Mouse (Mus musculus): Measurements from ENCODE around the gene Rgl2. TPM values are rescaled to one million over a fixed set of nuclear protein-coding genes. Genes with fewer than 3 reads are reported as not detected.

Rgl2 gene
- total RNA-seq, 1 experiment from 2014 or later, result 53.2 TPM

DNA sequence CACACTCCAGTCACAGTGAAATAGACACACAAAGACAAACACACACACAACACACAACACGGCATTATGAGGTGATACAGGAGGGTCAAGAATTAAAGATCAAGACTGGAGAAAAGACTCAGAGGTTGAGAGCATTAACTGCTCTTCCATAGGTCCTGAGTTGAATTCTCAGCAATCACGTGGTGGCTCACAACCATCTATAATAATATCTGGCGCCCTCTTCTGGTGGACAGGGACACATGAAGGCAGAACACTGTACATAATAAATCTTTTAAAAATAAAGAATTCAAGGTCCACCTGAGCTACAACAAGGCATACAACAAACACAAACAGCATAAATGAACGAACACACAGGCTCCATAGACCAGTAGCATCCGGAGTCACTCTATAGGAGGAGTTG is 39.6 kb downstream of the Rgl2 start:
- DNase-seq, result peak; percentile 62

DNA sequence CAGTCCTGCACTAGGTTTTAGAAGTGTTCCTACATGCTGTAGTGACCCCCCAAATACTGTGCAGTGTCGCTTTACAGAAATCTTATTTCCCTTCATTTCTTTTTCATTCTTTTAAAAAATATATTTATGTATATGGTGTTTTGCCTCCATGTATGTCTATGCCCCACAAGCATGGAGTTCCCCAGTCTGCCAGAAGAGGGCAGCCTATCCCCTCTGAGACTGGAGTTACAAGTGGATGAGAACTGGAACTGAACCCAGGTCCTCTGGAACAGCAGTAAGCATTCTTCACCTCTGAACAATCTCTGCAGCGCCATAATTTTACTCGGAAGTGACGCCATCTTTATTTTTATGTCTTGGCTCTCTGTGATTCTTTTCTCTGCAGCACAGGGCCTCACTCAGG is 40.1 kb downstream of the Rgl2 start:
- no peak for DNase-seq

DNA sequence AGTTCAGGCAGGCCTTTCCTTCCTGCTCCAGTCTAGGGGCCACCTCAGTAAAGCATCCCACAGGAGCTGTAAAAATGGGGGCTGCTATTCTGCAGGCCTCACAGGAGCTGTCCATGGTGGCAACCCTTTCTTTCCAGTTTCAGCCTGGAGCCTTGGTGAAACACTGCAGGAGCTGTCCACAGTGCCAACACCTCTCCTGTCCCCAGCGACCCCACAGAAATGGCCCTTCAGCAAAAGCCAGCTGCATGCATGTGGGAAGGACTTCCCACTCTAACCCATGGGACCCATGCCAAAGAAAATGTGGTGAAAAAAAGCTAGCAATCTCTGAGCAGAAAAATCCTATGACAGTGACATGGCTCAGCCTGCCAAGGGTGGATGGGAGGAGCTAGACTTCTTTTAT is 43.3 kb downstream of the Rgl2 start:
- DNase-seq, result peak; percentile 52

DNA sequence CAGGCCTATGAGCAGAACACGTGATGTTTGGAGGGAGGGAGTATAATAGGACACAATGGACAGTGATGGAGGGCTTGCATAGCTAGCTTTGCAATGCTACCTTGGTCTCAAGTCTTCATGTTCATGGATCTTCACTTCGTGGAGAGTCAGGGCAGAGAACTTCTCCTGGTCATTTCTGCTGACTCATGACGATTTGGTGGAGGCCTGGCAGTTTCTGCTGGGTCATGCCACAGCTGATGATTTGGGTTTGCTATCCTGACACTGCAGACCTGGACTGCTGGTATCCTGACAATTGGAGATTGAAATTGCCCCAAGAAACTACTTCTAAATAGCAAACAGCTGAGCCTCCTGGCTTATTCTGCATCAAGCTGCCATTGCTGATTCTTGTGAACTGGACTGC is 44.2 kb downstream of the Rgl2 start:
- DNase-seq, result no peak

DNA sequence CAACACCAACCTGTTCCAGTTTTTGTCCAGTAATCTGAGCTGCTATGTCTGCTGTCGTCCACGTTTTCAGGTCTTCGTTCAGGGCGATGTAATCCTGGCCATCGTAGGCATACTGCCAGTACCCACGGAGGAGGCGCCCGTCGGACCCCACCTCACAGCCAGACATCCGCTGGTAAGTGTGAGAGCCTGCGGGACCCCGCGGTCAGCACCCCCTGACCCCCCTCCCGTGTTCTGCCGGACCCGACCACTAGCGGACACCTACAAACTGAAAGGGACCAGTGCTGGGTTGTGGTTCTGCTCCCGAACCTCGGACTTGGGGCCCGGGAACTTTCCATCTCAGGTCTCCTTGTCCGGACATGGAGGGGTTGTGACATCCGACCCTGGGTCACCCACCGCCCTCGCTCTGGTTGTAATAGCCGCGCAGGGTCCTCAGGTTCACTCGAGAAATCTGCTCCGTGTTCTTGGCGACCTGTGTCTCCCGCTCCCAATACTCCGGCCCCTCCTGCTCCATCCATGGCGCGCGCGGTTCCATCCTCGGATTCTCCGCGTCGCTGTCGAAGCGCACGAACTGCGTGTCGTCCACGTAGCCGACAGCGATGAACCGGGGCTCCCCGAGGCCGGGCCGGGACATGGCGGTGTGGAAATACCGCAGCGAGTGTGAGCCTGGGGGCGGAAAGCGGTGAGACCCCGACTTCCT is 48.7 kb downstream of the Rgl2 start:
- DNase-seq, result no peak

DNA sequence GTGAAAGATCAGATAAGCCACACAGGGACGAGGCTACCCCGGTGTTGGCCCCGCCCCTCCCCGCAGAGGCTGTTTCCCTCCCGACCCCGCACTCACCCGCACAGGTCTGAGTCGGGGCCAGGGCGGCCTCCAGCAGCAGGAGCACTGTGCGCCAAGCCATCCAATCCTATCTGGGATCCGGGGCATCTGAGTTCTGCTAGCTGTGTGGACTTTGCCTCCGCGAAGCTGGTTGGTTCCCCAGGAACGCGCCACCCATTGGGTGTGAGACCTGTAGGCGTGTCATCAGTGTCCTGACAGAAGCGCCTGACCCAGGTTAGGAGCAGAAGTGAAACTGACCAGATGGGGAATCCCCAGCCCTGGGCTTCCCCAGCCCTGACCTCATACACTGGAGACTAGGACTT is 49.3 kb downstream of the Rgl2 start:
- DNase-seq, result peak; percentile 89

DNA sequence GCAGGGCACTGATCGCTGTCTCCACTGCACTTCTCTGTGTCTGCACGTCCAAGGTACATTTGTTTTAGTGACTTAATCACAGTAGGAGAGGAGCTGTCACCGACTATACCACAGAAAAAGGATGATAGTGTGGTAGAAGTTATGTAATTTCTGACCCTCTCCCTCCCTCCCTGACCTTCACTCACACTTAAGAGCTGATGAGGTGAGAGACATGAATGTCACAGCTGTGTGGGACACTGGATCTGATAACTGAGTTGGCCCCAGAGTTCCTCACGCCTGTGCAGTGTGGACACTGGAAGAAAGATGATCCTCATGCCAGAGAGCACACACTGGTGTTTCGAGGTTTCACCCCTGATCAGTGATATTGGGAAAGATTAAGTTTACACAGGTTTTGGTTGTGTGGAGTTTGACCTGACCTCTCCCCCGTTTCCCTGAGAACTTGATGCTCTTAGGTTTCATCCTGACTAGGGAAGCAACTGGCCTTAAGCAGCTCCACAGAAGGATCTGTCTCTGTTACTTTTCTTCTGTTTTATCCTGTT is 50.2 kb downstream of the Rgl2 start:
- DNase-seq, result no peak

DNA sequence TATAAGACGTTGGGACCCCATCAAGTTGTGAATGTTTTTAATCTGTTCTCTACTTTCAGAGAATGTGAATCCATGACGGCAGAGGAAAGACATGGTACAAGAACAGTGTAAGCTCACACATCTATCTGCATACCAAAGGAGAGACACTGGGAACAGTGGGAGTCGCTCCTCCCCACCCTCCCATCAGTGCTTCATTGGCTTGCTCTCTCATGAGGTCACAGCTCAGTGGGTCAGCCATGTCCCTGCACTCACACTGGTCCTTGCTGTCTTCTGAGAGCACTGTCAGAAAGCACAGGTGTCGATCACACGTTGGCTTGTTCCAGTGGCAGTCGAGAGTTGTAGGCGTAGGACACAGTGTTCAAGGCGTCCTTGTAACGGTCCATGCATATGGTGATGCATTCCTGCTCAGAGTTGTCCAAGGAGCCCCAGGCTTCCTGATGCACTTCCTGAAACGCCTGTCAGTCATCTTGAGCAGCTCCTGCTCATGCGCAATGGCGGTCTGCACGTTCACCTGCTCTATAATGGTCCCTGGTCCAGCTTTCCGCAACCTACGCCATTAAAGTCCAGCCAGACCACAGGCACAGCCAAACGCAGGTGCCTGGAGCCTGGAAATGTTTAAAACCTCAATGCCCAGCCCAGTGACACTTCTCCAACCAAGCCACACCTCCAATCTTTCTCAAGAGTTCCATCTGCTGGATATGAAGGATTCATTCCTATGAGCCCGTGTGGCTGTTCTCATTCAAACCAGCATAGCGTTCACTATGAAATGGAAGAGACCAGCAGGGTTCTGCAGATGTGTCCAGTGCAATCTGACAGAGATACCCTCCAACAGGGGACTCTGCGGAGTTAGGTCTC is 51.1 kb downstream of the Rgl2 start:
- DNase-seq, result no peak

DNA sequence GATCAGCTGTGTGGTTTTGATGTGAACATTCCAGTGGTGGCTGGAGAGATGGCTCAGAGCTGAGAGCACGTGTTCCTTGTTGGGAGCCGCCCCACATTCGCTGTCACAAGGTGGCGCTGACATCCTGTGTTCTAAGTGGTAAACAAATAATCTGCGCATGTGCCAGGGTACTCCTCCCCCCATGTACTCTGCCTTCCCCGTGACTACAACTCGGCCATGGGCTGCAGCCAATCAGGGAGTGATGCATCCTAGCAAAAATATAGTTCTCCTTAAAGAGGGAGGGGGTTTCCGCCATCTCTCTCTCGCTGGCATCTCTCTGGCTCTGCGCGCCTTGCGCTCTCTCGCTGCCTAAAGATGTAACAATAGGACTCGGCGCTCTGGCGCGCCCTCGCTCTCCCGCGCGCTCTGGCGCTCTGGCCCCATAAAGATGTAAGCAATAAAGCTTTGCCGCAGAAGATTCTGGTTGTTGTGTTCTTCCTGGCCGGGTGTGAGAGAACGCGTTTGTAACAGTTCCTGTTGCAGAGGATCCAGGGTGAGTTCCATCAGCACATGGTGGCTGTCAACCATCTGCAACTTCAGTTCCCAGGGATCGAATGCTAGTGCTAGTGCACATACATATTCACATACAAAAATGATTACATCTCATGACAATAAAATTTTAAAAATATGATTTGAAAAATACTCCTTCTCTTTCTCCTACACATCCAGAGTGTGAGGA is 52.0 kb downstream of the Rgl2 start:
- DNase-seq, result peak; percentile 89

DNA sequence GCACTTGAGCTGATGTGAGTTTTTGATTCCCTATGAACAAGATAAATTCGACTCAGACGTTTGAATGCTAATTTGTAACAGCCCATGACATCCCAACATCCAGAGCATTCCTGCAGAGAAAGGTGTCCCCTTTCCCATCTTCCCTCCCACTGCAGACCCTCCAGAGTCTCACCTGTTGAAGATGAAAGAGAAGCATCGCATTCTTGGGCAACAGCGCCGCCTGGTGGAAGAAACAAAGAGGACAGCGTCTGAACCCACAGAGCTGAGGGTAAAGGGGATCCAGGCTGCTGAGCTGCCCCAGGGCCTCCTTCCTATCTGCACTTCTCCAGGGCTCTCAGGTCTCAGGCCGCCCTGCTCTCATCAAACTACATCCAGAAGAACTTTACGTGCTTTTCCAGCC is 52.8 kb downstream of the Rgl2 start:
- peak; percentile 73 for DNase-seq

Small RNA genes lying within 50 kb of the gene (microRNA-seq; reads per million reads assigned to microRNA genes)
- gene Gm27740, result 0 reads per million in 2 experiments

Other genes with a start within 250 kb of the Rgl2 start
- 224 and 229 TPM in 2 replicates for gene Hnrnpm, start 242.7 kb upstream of the Rgl2 start, total RNA-seq (2021)
- 119 and 133 TPM in 2 replicates for gene March2, start 210.9 kb upstream of the Rgl2 start, total RNA-seq (2021)
- 217 and 242 TPM in 2 replicates for gene Rab11b, start 169.0 kb upstream of the Rgl2 start, total RNA-seq (2021)
- gene Angptl4, start 147.7 kb upstream of the Rgl2 start, total RNA-seq (2021), result 121 and 189 TPM in 2 replicates
- gene Kank3, start 119.0 kb upstream of the Rgl2 start, total RNA-seq (2021), result 92.4 and 108 TPM in 2 replicates
- gene Rps28, start 105.0 kb upstream of the Rgl2 start, total RNA-seq (2021), result 1,257 and 1,514 TPM in 2 replicates
- gene Ndufa7, start 105.0 kb upstream of the Rgl2 start, total RNA-seq (2021), result 505 and 552 TPM in 2 replicates
- 31.5 and 36.5 TPM in 2 replicates for gene Cd320, start 86.5 kb upstream of the Rgl2 start, total RNA-seq (2021)
- not detected in 2 replicates for gene Gm7029, start 55.7 kb upstream of the Rgl2 start, total RNA-seq (2021)
- 11.0 and 12.4 TPM in 2 replicates for gene Kifc1, start 38.9 kb upstream of the Rgl2 start, total RNA-seq (2021)
- not detected in 2 replicates for gene Platr17, start 24.4 kb upstream of the Rgl2 start, total RNA-seq (2021)
- 27.7 and 32.0 TPM in 2 replicates for gene Daxx, start 20.1 kb upstream of the Rgl2 start, total RNA-seq (2021)
- gene Tapbp, start 13.6 kb upstream of the Rgl2 start, total RNA-seq (2021), result 132 and 145 TPM in 2 replicates
- 25.5 and 34.5 TPM in 2 replicates for gene Zbtb22, start 13.6 kb upstream of the Rgl2 start, total RNA-seq (2021)
- gene Pfdn6, start 10.8 kb downstream of the Rgl2 start, total RNA-seq (2021), result 96.2 and 102 TPM in 2 replicates
- 32.9 and 35.7 TPM in 2 replicates for gene Wdr46, start 11.1 kb downstream of the Rgl2 start, total RNA-seq (2021)
- gene B3galt4, start 21.9 kb downstream of the Rgl2 start, total RNA-seq (2021), result 3.2 and 6.2 TPM in 2 replicates
- 46.8 and 52.9 TPM in 2 replicates for gene Vps52, start 26.3 kb downstream of the Rgl2 start, total RNA-seq (2021)
- gene Rps18, start 26.5 kb downstream of the Rgl2 start, total RNA-seq (2021), result 760 and 860 TPM in 2 replicates
- gene H2-K1, start 70.8 kb downstream of the Rgl2 start, total RNA-seq (2021), result 212 and 322 TPM in 2 replicates
- gene Ring1, start 95.1 kb downstream of the Rgl2 start, total RNA-seq (2021), result 36.6 and 42.5 TPM in 2 replicates
- 207 and 212 TPM in 2 replicates for gene H2-Ke6, start 98.5 kb downstream of the Rgl2 start, total RNA-seq (2021)
- 127 and 161 TPM in 2 replicates for gene Slc39a7, start 102.1 kb downstream of the Rgl2 start, total RNA-seq (2021)
- gene Rxrb, start 102.3 kb downstream of the Rgl2 start, total RNA-seq (2021), result 54.5 and 66.6 TPM in 2 replicates
- 1.1 and 2.6 TPM in 2 replicates for gene Col11a2, start 109.9 kb downstream of the Rgl2 start, total RNA-seq (2021)
- 0.33 and 4.1 TPM in 2 replicates for gene H2-Oa, start 162.8 kb downstream of the Rgl2 start, total RNA-seq (2021)
- gene H2-DMa, start 190.0 kb downstream of the Rgl2 start, total RNA-seq (2021), result 8.0 and 18.8 TPM in 2 replicates
- 198 and 203 TPM in 2 replicates for gene Brd2, start 193.1 kb downstream of the Rgl2 start, total RNA-seq (2021)
- gene H2-DMb2, start 213.8 kb downstream of the Rgl2 start, total RNA-seq (2021), result 2.7 and 17.0 TPM in 2 replicates
- 3.6 and 8.3 TPM in 2 replicates for gene H2-DMb1, start 223.5 kb downstream of the Rgl2 start, total RNA-seq (2021)